Mouse (Mus musculus) stomach, embryonic 15.5 days (tissue): ENCODE measurements around the gene Nrde2. TPM values are rescaled to one million over a fixed set of nuclear protein-coding genes. Genes with fewer than 3 reads are reported as not detected.
"Not testable (repeated sequence)": the region's sequence is repeated elsewhere in the genome, so short reads cannot be mapped to it uniquely, and the experiment has no call there.

Source experiments
- ATAC-seq: fragments of 200-750 bp; cut with Nextera tagmentation; 2 replicates; pipeline ENCODE4 v1.8.0; 2017; ENCODE audit warnings: low read depth, moderate number of reproducible peaks, moderate TSS enrichment; ENCODE audit not compliant: insufficient read depth, low FRiP score
- H3K27ac ChIP-seq: fragments of 300-500 bp; sonication (generic); 2 replicates; pipeline ENCODE4 v1.5.1; 2015; ENCODE audit warnings: mild to moderate bottlenecking, inconsistent platforms
- H3K27me3 ChIP-seq: fragments of 300-500 bp; sonication (generic); replicated peaks from 2 replicates; pipeline ENCODE4 v1.6.1; 2015; ENCODE audit warnings: inconsistent platforms
- H3K36me3 ChIP-seq: fragments of 300-500 bp; sonication (generic); 2 replicates; pipeline ENCODE4 v1.6.1; 2015; ENCODE audit warnings: inconsistent platforms
- H3K4me1 ChIP-seq: fragments of 300-500 bp; sonication (generic); 2 replicates; pipeline ENCODE4 v1.6.1; 2015; ENCODE audit warnings: inconsistent platforms
- H3K4me2 ChIP-seq: fragments of 300-500 bp; sonication (generic); 2 replicates; pipeline ENCODE4 v1.6.1; 2015; ENCODE audit warnings: mild to moderate bottlenecking, inconsistent platforms
- H3K4me3 ChIP-seq: fragments of 300-500 bp; sonication (generic); replicated peaks from 2 replicates; pipeline ENCODE4 v1.5.1; 2015; ENCODE audit warnings: inconsistent platforms
- H3K9ac ChIP-seq: fragments of 300-500 bp; sonication (generic); 2 replicates; pipeline ENCODE4 v1.6.1; 2015; ENCODE audit warnings: inconsistent platforms
- H3K9me3 ChIP-seq: fragments of 300-500 bp; sonication (generic); 2 replicates; pipeline ENCODE4 v1.6.1; 2016; ENCODE audit warnings: inconsistent platforms
- WGBS: fragments of 180-500 bp; shearing (Covaris S2); methylation state at CpG from one replicate; pipeline ENCODE4 v1.1.7; 2015; 5-methylcytosine and 5-hydroxymethylcytosine counted together
- polyA plus RNA-seq: library from polyadenylated mRNA; unstranded; fragments of >200 nt; fragmentation: Nextera tagmentation; extraction: Ambion mirVana; gene quantifications from 2 replicates; pipeline ENCODE4 v1.2.1, GENCODE M21; 2015

Nrde2 gene
- polyA plus RNA-seq, 1 experiment from 2014 or later = 10.3 TPM

- no peak for ATAC-seq
- peaks cover 4% of the 10 kb centered on the region; the same call in 1 of the 2 replicates for H3K4me1 ChIP-seq
- no peaks in the 10 kb centered on the region for H3K36me3 ChIP-seq
- H3K9me3 ChIP-seq = no peaks in the 10 kb centered on the region
- H3K4me3 ChIP-seq = no peak overlapping the region
- H3K27ac ChIP-seq = no peak overlapping the region
- WGBS = 80% methylated on average over 1 of the region's 1 CpGs
- H3K4me2 ChIP-seq = no peak overlapping the region
- no peaks in the 10 kb centered on the region for H3K27me3 ChIP-seq
- no peak overlapping the region for H3K9ac ChIP-seq
Measured at GRCm38 (mm10) chr12:100194181-100194580, 34.7 kb upstream of the Nrde2 start.

GRCm38 (mm10) chr12:100190802-100191201 is 31.3 kb upstream of the Nrde2 start:
- no peak overlapping the region for H3K4me2 ChIP-seq
- 77% methylated on average over 6 of the region's 6 CpGs for WGBS

GRCm38 (mm10) chr12:100187756-100188430 is 28.4 kb upstream of the Nrde2 start:
- under 1% methylated on average over 29 of the region's 29 CpGs for WGBS
- Histone ChIP-seq H3K36me3 (no peaks in the 10 kb centered on the region), H3K4me2 (peak overlapping the region; percentile 95), H3K4me1 (peaks cover 7% of the 10 kb centered on the region; the same call in 1 of the 2 replicates), H3K27me3 (no peaks in the 10 kb centered on the region), H3K27ac (peak overlapping the region; percentile 100), H3K9me3 (no peaks in the 10 kb centered on the region), H3K4me3 (peak overlapping the region; percentile 62), H3K9ac (peak overlapping the region; percentile 65)
- ATAC-seq = no peak

More at GRCm38 (mm10) chr12:100190802-100191201, 31.3 kb upstream of the Nrde2 start:
- Histone ChIP-seq H3K36me3 (no peaks in the 10 kb centered on the region), H3K4me3 (no peak overlapping the region), H3K9me3 (no peaks in the 10 kb centered on the region), H3K9ac (no peak overlapping the region), H3K27ac (0 out of 2 replicates have a peak overlapping the region, but pooled peaks have one; percentile 9), H3K27me3 (no peaks in the 10 kb centered on the region), H3K4me1 (peaks cover 6% of the 10 kb centered on the region; the same call in 1 of the 2 replicates)
- no peak for ATAC-seq

- Histone ChIP-seq H3K27me3 (no peaks in the 10 kb centered on the region), H3K9ac (peak overlapping the region; percentile 67), H3K4me2 (peak overlapping the region; percentile 95), H3K4me1 (peaks cover 7% of the 10 kb centered on the region; the same call in 1 of the 2 replicates), H3K4me3 (peak overlapping the region; percentile 62), H3K36me3 (no peaks in the 10 kb centered on the region), H3K27ac (peak overlapping the region; percentile 100), H3K9me3 (no peaks in the 10 kb centered on the region)
- peak; percentile 99 for ATAC-seq
- WGBS = under 1% methylated on average over 52 of the region's 52 CpGs
Measured at GRCm38 (mm10) chr12:100187013-100187755, 27.7 kb upstream of the Nrde2 start.

- no peak for ATAC-seq
- H3K36me3 ChIP-seq = no peaks in the 10 kb centered on the region
- H3K4me1 ChIP-seq = peaks cover 7% of the 10 kb centered on the region; the same call in 1 of the 2 replicates
- H3K4me2 ChIP-seq = peak overlapping the region; percentile 65
- H3K4me3 ChIP-seq = peak overlapping the region; percentile 62
- H3K9me3 ChIP-seq = no peaks in the 10 kb centered on the region
- WGBS = 6% methylated on average over 6 of the region's 6 CpGs
- H3K27ac ChIP-seq = peak overlapping the region; percentile 100
- H3K9ac ChIP-seq = peak overlapping the region; percentile 67; the same call in 1 of the 2 replicates
- no peaks in the 10 kb centered on the region for H3K27me3 ChIP-seq
Measured at GRCm38 (mm10) chr12:100186376-100186775, 26.9 kb upstream of the Nrde2 start.

- no peak overlapping the region for H3K9ac ChIP-seq
- peak overlapping the region; percentile 14; the same call in 1 of the 2 replicates for H3K27ac ChIP-seq
- no peak for ATAC-seq
- H3K4me1 ChIP-seq = peaks cover 7% of the 10 kb centered on the region; the same call in 1 of the 2 replicates
- no peaks in the 10 kb centered on the region for H3K27me3 ChIP-seq
- H3K4me3 ChIP-seq = no peak overlapping the region
- no peaks in the 10 kb centered on the region for H3K9me3 ChIP-seq
- WGBS = 48% methylated on average over 7 of the region's 7 CpGs
- H3K4me2 ChIP-seq = no peak overlapping the region; the same call in 1 of the 2 replicates
- no peaks in the 10 kb centered on the region for H3K36me3 ChIP-seq
Measured at GRCm38 (mm10) chr12:100185897-100186296, 26.4 kb upstream of the Nrde2 start.

GRCm38 (mm10) chr12:100184976-100185375 is 25.5 kb upstream of the Nrde2 start:
- not testable (repeated sequence) for H3K27me3 ChIP-seq, H3K27ac ChIP-seq, H3K4me1 ChIP-seq, ATAC-seq, H3K9me3 ChIP-seq, H3K4me2 ChIP-seq, H3K4me3 ChIP-seq, H3K36me3 ChIP-seq, H3K9ac ChIP-seq
- 89% methylated on average over 2 of the region's 2 CpGs for WGBS

GRCm38 (mm10) chr12:100183970-100184369 is 24.5 kb upstream of the Nrde2 start:
- no peaks in the 10 kb centered on the region for H3K27me3 ChIP-seq
- H3K4me2 ChIP-seq = no peak overlapping the region
- 54% methylated on average over 5 of the region's 5 CpGs for WGBS
- no peak for ATAC-seq
- H3K4me1 ChIP-seq = peaks cover 7% of the 10 kb centered on the region; the same call in 1 of the 2 replicates
- H3K36me3 ChIP-seq = no peaks in the 10 kb centered on the region
- H3K9me3 ChIP-seq = no peaks in the 10 kb centered on the region
- H3K4me3 ChIP-seq = no peak overlapping the region
- no peak overlapping the region for H3K9ac ChIP-seq
- H3K27ac ChIP-seq = 0 out of 2 replicates have a peak overlapping the region, but pooled peaks have one; percentile 7

GRCm38 (mm10) chr12:100182676-100183075 is 23.2 kb upstream of the Nrde2 start:
- Histone ChIP-seq H3K36me3 (no peaks in the 10 kb centered on the region), H3K9me3 (no peaks in the 10 kb centered on the region), H3K27ac (no peak overlapping the region), H3K9ac (no peak overlapping the region), H3K4me3 (no peak overlapping the region), H3K4me1 (peaks cover 3% of the 10 kb centered on the region; the same call in 1 of the 2 replicates), H3K4me2 (no peak overlapping the region), H3K27me3 (no peaks in the 10 kb centered on the region)
- 79% methylated on average over 2 of the region's 2 CpGs for WGBS
- ATAC-seq = no peak

- Histone ChIP-seq H3K27me3 (no peaks in the 10 kb centered on the region), H3K4me1 (peaks cover under 1% of the 10 kb centered on the region; the same call in 1 of the 2 replicates), H3K27ac (no peak overlapping the region), H3K4me3 (no peak overlapping the region), H3K9ac (no peak overlapping the region), H3K4me2 (no peak overlapping the region), H3K9me3 (no peaks in the 10 kb centered on the region), H3K36me3 (no peaks in the 10 kb centered on the region)
- 82% methylated on average over 13 of the region's 13 CpGs for WGBS
- ATAC-seq = no peak
Measured at GRCm38 (mm10) chr12:100180802-100181201, 21.3 kb upstream of the Nrde2 start.

GRCm38 (mm10) chr12:100178898-100179440 is 19.5 kb upstream of the Nrde2 start:
- no peak overlapping the region for H3K27ac ChIP-seq

More at GRCm38 (mm10) chr12:100178898-100179440, 19.5 kb upstream of the Nrde2 start:
- 58% methylated on average over 6 of the region's 6 CpGs for WGBS
- Histone ChIP-seq H3K4me1 (no peaks in the 10 kb centered on the region), H3K9ac (no peak overlapping the region), H3K4me3 (no peak overlapping the region), H3K36me3 (no peaks in the 10 kb centered on the region), H3K27me3 (no peaks in the 10 kb centered on the region), H3K4me2 (no peak overlapping the region), H3K9me3 (no peaks in the 10 kb centered on the region)
- no peak for ATAC-seq
